Mouse (Mus musculus) heart, adult 8-10 months (tissue): ENCODE measurements at regions not wholly inside any gene's neighbourhood (a gene's known extent, or its start where the extent isn't known, plus 50 kb on each side); places are given as distances from the start of the nearest gene placed in this dataset.

Source experiments
- DNase-seq: peaks from one replicate; pipeline ENCODE4 v3.0.0; 2022; ENCODE audit warnings: low spot score

DNA sequence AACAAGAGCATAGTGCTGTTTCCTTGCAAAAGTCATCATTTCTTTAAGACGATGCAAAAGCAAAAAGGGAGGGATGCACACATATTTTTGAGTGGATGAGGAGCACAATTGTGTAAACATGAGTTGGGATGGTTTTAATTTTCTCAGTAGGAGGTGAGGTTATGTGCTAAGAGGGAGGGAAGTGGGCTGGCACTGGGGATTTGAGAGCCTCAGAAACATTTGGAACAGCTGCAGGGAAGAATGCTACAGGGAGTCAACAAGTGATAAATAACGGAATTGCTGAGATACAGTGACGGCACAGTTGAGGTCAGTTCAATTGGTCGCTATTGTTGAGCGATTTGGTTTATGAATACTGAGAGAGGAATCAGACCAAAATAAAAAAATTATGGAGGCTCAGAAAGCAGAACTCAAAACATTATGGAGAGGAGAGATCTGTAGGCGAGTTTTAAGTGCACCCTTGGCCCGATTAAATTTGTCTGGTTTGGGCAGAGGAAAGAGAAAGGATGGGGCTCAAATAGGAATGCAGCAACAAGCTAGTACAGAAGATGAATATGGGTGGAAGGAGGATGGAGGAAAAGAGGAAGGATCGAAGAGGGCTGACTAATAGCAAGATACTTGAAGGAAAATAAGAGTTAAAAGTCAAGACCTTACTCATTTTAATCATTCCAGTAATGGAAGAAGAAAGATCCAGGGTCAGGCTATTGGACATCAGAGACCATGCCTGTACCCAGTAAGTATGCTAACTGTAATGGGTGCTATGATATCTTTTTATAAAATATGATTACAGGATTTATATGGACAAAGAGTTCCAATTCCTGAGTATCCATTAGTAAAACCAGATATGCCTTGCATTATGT lies 259.0 kb downstream of the Trim52 start:
- peak; percentile 50 for DNase-seq

DNA sequence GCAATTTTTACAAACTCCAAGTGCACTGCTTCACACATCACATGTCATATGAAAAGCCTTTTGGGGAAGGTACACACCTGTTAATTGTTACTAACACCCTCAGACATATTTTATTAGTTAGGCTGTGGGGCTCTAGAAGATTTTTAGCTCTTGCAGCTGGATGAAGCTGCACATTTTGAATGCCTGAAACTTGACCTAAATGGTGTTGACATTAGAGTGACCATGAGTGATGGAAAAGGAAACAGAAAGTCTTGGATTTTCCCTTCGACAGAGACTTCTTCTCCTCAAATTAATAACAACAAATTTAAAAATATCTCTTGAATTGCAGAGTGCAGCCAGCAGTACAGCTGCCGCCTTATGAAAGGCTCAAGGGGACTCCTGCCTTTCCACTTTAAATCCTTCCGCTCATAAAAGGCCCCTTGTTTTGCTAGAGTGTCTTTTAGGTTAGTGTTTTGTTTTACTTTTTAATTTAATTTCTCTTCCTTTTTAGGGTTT lies 259.7 kb downstream of the Trim52 start:
- peak; percentile 42 for DNase-seq

DNA sequence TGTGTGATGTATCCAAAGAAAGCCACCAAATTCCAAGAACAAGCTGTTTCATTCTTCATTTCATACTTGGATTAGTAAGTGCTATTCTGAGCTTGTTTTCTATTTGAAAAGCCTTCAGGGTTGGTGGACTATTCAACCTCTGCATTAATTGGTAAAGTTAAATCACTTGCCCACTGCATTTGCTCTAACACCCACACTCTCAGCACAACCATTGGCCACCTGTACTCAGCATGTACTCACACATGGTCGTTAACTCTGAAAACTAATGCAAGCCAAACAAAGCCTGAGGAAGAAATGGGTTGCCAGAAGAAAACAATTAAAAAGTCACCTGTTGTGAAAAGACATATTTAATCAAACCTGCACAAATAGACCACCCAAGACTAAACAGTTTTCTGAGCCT lies 267.5 kb downstream of the Trim52 start:
- DNase-seq, result no peak

DNA sequence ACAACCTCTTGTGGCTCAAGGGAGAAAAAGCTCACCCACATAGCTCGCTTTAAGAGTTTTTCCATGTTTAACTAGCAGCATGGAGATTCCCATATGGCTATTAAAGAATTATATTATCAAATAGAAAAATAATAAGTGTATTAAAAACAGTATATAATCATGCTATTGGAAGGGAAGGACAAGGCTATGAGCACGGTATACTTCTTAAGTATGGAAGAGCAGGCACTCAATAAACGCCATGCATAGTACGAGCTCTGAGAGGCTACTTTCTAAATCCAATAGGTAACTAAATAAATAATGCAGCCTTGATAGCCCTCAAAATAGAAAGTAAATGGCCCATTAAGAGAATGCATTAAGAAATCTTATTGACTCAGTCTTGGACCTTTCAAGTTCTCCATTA lies 273.6 kb downstream of the Trim52 start:
- no peak for DNase-seq

DNA sequence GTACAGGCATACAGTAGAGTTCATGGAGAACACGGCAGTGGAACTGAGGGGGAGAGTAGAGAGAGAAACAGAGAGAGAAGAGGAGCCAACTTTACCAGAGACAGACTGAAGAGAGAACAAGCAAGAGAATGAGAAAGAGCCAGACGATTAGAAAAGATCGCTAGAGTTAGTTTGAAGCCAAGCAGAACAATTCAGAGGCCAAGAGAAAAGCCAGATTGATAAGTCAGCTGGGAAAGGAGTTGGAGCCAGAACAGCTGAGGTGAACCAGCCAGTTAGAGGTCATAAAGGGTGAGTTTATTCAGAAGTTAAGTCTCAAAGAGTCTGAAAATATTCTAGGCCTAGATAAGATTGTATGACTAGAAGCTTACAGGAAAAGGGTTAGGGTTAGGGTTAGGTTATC lies 281.7 kb downstream of the Trim52 start:
- peak; percentile 71 for DNase-seq

DNA sequence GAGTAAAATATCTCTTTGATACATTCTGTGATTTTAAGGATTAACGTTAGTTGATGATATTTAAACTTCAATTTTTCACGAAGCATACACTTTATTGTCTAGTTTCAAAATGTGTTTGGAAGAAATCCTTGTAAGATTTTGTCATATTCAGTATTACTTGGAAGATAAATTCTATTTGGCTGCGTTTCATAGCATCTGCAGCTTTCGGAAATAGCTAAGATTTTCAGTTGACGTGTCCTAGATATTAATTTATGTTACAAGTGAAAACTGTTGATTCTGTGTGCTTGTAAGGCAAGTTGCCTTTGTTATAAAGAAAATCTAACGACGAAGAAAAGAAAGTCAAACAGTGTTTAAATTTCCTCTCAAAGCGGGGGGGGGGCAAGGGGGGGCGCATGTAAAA lies 284.5 kb downstream of the Trim52 start:
- peak; percentile 35 for DNase-seq

DNA sequence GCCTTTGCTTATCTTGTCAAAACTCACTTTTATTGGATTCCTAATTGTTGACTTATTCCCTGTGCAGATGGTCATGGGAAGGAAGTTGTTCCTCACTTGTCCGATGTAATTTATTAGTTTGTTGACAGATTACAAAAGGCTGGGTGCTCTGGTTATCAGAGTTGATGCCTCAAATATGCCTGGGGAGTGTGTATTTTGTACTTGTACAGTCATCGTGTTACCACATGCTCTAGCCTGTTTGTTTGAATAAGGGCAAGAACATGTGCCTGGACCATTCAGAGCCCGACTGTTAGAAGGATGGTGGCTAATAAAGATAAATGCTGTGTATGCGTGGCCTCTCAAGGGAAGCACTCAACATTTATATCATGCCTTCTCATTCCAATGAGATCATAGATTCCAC lies 288.0 kb downstream of the Trim52 start:
- DNase-seq, result peak; percentile 35

DNA sequence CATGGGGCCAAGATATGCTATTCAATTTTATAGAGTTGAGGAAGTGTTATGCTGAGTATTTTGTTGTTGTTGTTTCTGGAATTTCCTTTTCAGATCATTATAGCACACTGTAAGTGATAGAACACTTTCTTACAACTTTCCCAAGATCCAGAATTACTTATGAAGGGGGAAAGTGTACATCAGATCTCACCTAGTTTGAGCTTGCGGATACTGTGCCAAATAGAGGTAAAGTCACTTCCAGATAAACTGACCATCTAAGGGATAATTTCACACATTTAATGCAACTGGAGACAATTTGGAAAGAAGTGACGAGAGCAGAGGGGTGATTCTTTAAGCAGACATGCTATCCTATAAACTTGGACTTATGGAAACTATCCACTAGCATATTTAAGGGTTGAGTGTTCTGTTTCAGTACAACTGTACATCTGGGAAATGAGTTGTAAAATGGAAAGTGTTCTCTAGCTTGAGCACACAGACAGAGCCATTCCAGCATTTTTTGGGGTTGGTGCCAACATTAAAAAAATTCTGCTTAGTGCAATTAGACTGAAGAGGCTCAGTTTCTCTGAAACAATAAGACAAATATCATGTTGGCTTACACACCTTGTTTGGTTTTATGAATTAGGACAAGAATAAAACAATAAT lies 307.0 kb downstream of the Trim52 start:
- no peak for DNase-seq

DNA sequence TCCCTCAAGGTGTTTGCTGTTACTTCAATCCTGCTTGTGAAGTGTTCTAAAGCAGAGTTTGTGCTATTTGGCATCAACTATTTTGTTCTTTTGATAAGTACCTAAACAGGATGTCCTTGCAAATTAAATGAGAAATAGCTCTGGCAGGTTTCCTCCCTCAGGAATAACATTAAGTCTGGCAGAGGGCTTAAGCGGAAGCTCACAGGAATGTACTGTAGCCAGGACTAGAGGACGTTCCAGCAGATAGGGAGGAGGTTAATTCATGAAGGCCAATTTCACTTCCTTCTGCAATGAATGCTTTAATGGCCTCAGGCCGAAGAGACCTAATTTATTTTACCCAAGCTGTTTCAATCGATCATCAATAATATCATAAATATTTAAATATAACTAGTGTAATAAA lies 318.7 kb downstream of the Trim52 start:
- DNase-seq, result peak; percentile 78

DNA sequence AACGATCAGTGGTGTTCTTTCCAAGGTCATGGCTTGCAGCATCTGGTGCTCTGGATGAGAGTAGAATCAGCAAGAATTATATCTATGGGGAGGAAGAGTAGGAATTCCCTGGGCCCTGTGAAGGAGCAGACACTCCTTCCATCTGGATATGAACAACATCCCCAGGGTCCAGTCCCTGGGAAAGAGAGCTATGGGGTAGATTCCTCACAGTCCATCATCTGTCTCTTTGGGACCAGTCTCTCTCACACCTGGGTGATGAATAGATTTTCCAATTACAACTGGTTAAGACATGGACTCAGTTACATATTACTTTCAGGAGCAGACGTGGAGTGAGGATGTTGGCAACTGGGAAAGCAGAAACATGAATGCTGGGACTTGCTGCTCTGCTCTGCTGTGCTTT lies 322.6 kb downstream of the Trim52 start:
- DNase-seq, result no peak

DNA sequence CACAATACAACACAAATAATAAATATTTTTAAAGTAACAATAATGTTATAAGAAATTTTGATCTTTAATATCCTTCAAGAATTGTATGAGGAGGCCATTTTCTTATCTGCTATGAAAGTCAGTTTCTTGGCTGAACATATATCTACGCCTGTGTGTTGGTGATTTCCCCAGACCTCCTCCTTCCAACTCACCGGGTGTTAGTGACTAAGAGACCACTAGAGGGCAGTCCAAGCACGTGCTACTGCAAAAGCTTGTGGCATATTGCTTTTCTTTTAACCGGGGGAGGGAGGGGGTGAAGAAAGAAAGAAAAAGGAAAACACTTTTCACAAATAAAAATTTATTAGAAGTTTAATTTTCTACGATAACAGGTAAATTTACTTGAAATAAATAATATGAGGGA lies 333.3 kb downstream of the Trim52 start:
- DNase-seq, result peak; percentile 60

DNA sequence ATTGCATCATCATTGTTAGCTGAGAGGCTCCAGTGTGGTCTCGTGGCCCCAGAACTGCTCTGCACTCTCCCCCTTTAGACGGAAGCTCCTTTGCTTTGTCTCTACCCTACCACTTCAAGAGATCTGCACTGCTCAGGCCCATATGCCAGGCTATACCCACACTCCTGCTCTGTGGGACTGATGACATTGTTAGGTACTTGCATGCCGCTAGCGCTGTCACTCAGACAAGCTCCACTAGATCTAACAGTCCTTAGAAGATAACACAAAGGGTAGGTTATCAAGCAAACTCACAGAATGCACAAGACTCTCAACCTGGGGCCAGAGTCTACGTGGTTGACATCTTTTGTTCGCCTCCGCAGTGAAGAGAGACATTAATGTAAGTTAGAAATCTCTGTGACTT lies 383.1 kb downstream of the Trim52 start:
- DNase-seq, result no peak

DNA sequence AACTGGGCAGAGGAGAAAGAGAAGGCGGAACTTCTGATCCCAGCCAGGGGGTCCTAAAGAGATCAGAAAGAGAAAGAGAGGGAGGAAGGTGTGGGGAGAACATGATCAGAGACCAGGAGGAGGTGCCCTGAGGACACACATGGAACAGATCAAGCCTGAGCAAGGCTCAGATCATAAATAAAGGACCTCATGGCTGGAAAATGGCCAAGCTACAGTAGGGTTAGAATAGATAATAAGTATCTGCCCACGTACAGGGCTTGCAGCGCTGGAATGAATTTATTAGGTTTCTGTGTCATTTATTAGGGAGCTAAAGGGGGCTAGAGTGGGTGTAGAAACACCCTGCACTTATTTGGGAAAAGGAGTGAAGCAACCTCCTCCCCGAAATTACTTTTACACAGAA lies 385.4 kb downstream of the Trim52 start:
- no peak for DNase-seq

DNA sequence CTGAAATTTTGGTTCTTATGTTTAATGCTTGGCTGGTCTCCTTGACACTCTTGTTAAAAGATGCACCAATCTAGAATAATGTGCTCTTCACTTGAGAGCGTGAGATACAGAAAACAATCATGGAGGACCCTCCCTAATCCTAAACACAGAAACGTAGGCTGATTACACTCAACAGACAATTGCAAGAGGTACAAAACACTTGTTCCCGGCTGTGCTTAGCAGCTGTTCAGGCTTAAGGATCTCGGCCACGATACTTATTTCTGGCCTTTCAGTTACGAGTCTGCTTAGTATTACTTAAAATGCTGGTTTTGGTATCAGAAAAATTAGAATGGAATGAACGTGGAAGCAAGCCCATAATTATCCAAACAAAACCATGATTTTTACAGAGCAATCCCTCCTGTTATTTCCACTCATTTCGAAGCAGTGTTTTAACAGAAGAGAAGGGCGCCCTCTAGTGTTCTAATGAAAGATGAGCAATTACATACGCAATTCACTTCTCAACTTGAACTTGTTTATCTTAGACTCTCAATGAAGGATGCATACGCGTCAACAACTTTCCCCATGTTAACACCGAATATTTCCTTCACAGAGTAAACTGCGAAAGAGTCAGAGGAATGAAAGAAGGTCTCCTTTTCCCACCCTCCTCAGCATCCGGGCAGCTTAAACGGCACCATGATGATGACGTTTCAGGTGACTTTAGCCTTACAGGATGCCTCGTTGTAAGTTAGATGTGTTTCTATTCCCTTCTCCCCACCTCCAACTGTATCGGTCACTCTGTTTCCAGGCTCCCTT lies 394.5 kb downstream of the Trim52 start:
- peak; percentile 59 for DNase-seq

DNA sequence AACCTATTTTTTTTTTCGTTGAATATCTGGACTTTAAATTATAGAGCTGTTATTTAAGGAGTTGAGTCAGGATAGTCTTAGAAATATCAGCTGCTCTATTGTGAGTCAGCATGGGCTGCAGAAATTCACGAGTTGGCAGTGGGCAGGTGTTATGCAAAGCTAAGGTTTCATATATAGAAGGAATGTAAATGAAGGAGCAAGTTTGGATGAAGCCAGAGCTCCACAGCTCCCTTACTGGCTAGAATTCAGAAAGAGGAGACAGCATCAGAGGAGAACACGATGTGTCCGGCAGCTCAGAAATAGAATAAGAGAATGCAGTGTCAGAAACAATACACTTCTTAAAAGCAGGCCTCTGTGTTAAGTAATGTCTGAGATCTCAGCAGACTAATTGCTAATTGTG lies 400.9 kb downstream of the Trim52 start:
- DNase-seq, result no peak

DNA sequence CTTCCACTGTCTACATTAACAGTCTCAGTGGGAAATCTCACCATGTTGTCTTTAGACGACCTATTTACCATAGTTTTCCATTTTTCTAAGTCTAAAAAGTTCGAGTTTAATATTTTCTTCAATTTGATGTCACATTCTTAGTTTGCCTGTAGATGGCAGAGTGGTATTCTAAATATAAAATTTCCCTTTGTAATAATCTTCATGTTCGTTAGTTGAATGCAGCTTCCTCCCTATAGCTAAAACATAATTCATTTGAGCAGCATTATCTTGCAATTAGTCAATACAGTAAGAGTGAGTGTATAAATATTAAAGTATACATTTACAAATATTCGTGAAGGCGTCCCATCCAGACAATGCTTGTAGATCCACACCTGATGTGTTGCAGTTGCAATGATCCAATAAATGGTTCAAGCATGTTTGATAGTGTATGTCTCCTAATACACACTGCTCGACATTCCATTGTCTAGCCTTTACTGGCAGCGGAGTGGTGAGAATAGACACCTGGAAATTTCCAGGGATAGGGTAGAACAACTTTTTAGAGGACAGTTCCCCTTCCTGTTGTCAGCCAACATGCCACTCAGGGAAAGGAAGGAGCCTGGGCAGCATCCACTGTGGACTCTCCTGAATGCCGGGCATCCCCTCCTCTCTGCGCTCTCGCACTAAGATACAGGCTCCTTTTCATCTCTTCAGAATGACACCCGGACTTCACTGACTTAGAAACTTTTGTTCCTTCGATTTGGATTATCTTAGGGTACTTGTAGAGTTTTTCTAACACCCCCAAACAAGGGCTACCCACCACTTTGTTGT lies 412.8 kb downstream of the Trim52 start:
- no peak for DNase-seq

DNA sequence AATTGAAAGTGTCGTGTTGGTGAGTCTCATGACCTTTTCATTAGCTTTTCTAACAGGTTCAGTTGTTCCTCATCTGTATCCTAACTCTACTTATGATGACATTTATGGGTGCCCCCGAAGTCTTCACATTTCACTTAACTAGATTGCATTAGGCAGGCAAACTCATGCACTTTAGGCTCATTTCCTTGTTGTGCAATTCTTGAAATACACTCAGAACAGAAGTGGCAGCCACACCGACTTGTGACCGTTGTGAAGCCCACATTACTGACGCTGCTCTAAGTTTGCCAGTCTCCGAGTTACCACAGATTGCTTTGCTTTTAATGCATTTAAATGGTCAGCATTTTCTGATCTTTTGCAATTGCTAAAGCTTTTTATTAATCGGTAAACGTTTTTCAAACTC lies 414.8 kb downstream of the Trim52 start:
- no peak for DNase-seq

DNA sequence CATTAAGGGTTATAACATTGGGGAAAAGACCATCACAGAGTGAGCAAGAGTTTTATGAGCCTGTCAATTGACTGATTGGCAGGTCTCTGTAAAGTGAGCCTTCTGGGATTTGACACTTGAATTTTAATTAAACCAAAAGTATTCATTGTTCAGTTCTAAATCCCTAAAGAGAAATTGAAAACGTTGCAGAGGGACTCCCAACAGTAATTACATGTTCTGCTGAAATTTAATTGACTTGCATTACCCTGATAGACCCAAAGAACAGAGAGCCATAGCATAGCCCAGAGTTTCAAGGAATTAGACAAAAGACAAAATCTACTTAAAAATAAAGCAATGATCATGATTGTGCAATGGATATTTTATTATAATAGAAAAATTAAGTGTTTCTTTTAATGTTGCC lies 444.2 kb downstream of the Trim52 start:
- DNase-seq, result no peak

DNA sequence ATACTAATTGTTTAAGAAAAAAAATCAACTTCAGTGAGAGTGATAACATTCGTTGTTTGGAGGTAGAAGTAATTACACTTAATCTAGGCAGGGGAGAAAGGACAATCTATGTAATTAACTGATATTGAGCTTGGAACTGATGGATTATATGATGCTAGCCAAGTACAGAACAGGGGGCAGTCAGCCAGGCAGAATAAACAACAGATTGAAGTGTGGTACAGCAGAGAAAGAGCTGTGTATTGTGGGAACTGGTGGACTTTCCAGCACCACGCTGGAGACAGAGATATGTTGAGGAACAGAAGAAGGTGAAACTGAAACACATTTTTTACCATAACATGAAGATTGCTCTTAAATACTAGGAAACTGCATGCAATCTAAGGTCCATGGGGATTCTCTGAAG lies 473.3 kb downstream of the Trim52 start:
- DNase-seq, result no peak

DNA sequence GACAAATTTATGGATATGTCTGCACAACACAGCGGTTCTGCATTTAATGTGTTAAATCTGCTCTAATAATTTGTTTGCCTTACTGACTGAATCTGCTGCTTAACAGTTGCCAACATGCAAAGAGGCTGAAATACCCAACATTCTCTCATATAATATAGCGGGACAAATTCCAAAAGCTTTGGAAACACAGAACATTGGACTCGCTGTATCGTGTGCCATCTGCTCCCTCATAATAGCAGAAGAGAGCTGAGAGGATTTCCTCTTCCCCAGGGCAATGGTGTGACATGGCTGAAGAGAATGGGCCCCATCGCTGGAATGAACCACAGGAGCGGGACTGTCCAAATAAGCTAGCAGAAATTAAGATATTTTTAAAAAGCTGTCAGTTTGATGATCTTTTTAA lies 475.9 kb downstream of the Trim52 start:
- no peak for DNase-seq

DNA sequence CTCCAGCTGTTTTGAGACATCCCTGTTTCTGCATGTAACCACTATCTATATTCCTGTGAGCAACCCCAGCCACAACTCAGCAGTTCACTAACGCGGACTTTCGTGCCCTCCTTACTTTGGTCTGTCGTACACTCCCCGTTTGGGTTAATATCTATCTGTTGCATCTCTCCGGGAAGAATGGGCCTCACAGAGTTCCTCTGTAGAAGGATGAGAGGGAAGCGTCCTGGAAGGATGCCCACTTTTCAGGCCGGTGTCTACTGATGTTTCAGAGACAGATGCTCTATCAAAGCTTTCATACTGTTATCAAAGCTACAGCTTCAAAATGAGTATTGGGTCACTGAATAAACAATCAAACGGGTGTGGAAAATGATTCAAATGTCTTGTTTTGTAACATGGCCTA lies 487.4 kb downstream of the Trim52 start:
- DNase-seq, result no peak

DNA sequence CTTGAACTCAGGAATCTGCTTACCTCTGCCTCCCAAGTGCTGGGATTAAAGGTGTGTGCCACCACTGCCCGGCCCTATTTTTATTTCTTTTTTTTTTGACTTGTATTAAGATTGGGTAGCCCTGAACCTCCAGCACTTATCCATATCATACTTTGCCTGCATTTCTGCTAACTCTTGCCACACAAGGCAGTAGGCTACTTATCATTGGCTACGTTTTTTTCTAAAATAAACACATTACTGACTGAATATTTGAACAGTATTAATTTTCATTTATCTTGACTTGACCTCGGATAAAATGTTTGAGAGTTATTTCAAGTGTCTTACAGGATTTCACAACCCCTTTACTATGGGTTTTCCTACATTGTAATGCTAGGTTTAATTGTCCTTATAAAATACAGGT lies 488.0 kb downstream of the Trim52 start:
- DNase-seq, result no peak
